ENCODE assay signal across 12 mouse cellular contexts in the genomic region with DNA sequence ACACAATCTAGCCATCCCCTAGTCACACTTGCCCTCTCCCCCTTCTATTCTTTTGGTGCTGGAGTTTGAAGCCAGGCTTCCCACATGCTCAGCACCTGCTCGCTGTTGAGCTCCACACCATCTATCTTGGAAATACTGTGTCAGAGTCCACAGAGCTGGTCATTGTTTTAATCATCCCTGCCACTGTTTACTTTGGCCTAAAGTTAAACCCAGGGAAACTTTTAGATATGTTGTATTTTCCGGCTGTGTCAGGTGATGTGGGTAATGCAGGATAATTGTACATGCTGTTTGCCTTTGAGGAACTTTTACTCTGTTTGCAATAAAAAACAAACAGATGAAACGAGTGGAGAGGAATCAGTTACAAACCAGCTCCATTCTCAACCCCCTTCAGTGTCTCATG.
"Had no signal": no experiment of that assay in that cellular context is flagged by ENCODE, and none has a peak within 500 bp of the region (broad histone marks: within the 10 kb centered on the region; RNA-seq: fewer than 3 reads in every experiment).

No protein-coding gene starts in this region.

- DNase-seq: kidney, adult 11 months; kidney, postnatal 25 days; lung, embryonic 14.5 days; lung, postnatal 14 days; right cerebral cortex, postnatal 25 days; thymus, postnatal 4 days had no signal

- H3K9ac ChIP-seq: hindbrain, embryonic 14.5 days; kidney, embryonic 15.5 days; limb, embryonic 15.5 days; lung, embryonic 14.5 days; midbrain, embryonic 12.5 days had no signal

- H3K4me2 ChIP-seq: hindbrain, embryonic 14.5 days; kidney, embryonic 15.5 days; limb, embryonic 15.5 days; lung, embryonic 14.5 days; midbrain, embryonic 12.5 days had no signal

- H3K4me1 ChIP-seq: midbrain, embryonic 12.5 days had no signal

- H3K27me3 ChIP-seq: kidney, embryonic 15.5 days; limb, embryonic 15.5 days; midbrain, embryonic 12.5 days had no signal

- H3K27ac ChIP-seq: hindbrain, embryonic 14.5 days; kidney, embryonic 15.5 days; layer of hippocampus, adult 2 months; limb, embryonic 15.5 days; macrophage; midbrain, embryonic 12.5 days had no signal

- H3K9me3 ChIP-seq: kidney, embryonic 15.5 days; limb, embryonic 15.5 days; midbrain, embryonic 12.5 days had no signal

- H3K4me3 ChIP-seq: kidney, embryonic 15.5 days; layer of hippocampus, adult 2 months; limb, embryonic 15.5 days; midbrain, embryonic 12.5 days had no signal
